Mouse (Mus musculus): ENCODE data around the gene Rhoa. TPM values are rescaled to one million over a fixed set of nuclear protein-coding genes. Genes with fewer than 3 reads are reported as not detected.
A peak's percentile ranks its signal among the peaks of the same experiment; 100 is the strongest.
"Not testable (repeated sequence)": the region's sequence is repeated elsewhere in the genome, so short reads cannot be mapped to it uniquely, and the experiment has no call there.

The Rhoa gene
- total RNA-seq, 2 experiments from 2014 or later: 149 to 238 TPM

DNA sequence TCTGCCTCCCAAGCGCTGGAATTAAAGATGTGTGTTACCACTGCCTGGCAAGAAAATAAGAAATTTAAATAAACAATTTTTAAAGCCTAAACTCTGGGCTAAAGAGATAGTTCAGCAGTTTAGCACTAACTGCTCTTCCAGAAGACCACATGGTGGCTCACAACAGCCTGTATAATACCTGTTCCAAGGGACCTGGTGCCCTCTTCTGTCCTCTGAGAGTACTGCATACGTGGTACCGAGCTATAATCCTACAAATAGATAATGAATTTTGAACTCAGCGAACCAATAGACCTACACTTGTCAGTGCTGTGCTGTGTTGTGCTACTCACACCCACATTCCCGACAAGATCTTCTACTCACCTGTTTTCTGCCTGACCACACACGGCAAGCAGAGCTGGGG lies 21.5 kb upstream of the Rhoa start:
- ATAC-seq (replicated peaks; ENCODE audit: low FRiP score, poor library complexity, severe bottlenecking): peak; percentile 98

- ATAC-seq (replicated peaks; ENCODE audit: low FRiP score, poor library complexity, severe bottlenecking): not testable (repeated sequence)
These were observed 18.2 kb upstream of the Rhoa start for GRCm38 (mm10) chr9:108287526-108288238.

DNA sequence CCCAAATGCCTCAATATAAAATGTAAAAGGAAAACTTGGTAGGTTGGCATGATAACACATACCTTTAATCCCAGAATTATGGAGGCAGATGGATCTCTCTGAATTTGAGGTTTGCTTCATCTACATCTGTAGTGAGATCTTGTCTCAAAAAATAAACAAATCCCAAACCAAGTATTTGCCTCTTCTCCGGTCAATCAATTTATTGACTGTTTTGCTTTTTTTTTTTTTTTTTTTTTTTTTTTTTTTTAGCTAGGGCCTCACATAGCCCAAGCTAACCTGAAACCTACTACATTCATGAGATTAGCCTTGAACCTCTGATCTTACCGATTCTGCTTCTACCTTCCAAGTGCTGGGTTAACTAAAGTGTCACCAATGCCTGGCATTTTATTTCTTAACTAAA lies 16.6 kb upstream of the Rhoa start:
- no peak for ATAC-seq (replicated peaks; ENCODE audit: low FRiP score, poor library complexity, severe bottlenecking)

- ATAC-seq (replicated peaks; ENCODE audit: low FRiP score, poor library complexity, severe bottlenecking): peak; percentile 99
These were observed 15.7 kb upstream of the Rhoa start, which contains the start of gene Nicn1 for GRCm38 (mm10) chr9:108290016-108290750. Gene Nicn1 (plus strand): TSS chr9:108290429.

DNA sequence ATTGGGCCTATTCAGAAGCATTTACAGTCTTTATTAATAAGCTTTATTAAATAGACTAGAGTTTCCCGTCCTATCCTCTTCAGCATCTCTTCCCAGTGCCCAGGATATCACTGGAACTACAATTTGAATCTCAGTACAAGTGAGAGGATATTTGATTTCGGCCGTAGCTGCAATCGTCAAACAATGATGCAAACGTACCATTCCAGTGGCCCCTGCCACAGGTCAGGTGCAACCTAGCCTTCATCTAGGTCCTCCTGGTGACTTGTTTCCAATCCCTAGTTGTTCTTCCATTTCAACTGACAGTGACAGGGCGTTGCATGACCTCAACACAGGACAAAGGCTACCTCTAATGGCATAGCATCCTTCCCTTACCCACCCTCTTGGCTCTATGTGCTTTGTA lies 15.2 kb upstream of the Rhoa start:
- ATAC-seq (replicated peaks; ENCODE audit: low FRiP score, poor library complexity, severe bottlenecking): no peak

- ATAC-seq (replicated peaks; ENCODE audit: low FRiP score, poor library complexity, severe bottlenecking): 0 out of 2 replicates have a peak, but pooled peaks have one; percentile 20
These were observed 9.2 kb upstream of the Rhoa start, which contains the start of gene Amt for GRCm38 (mm10) chr9:108296453-108297355. Gene Amt (plus strand): TSS chr9:108296853.

- ATAC-seq (replicated peaks; ENCODE audit: low FRiP score, poor library complexity, severe bottlenecking): no peak
These were observed 4.1 kb upstream of the Rhoa start for GRCm38 (mm10) chr9:108301853-108302252.

GRCm38 (mm10) chr9:108304716-108305115 lies 1.2 kb upstream of the Rhoa start:
- no peak for ATAC-seq (replicated peaks; ENCODE audit: low FRiP score, poor library complexity, severe bottlenecking)

GRCm38 (mm10) chr9:108305170-108305569 lies 759 bp upstream of the Rhoa start:
- peak; percentile 33 for ATAC-seq (replicated peaks; ENCODE audit: low FRiP score, poor library complexity, severe bottlenecking)

DNA sequence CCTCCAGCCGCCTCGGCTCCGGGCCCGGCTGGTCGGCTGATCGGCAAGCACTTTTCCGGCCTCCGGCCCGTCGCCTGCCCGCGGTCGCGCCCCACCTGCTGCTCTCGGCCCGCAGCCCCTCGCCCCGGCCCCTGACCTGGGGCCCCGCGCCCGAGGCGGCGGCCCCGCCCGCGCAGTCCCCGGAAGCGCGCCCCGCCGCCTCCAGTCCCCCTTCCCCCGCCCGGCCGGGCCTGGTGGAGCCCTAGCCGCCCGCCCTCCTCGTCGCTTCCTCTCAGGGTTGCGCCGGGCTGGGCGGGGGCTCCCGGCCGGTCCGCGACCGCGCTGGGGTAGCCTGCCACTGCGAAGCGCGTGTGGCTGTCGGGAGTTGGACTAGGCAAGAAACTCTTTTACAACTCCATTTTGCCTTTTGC lies 647 bp downstream of the Rhoa start:
- peak; percentile 46 for ATAC-seq (replicated peaks; ENCODE audit: low FRiP score, poor library complexity, severe bottlenecking)

- ATAC-seq (replicated peaks; ENCODE audit: low FRiP score, poor library complexity, severe bottlenecking): peak; percentile 44
These were observed 1.3 kb downstream of the Rhoa start for GRCm38 (mm10) chr9:108307021-108307807.

- ATAC-seq (replicated peaks; ENCODE audit: low FRiP score, poor library complexity, severe bottlenecking): no peak
These were observed 2.2 kb downstream of the Rhoa start for GRCm38 (mm10) chr9:108308141-108308540.

- ATAC-seq (replicated peaks; ENCODE audit: low FRiP score, poor library complexity, severe bottlenecking): peak; percentile 68
These were observed 11.6 kb downstream of the Rhoa start for GRCm38 (mm10) chr9:108317572-108317971.

DNA sequence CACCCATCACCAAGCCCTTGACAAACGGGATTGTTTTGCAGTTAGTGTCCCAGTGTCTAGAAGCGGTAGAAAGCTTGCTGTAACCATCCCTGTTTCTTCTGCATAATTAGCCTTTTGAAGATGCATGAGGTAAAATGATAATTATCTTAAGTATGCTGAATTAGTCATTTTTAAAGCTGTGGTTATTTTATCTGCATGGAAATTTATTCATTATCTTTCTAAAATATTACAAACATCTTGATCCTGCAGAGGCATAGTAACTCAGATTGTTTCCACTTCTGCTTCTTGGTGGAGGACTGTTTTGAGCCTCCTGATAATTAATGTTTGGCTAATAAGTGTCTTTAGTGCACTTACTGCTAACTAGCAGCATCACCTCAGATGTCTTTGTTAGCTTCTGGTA lies 12.5 kb downstream of the Rhoa start:
- no peak for ATAC-seq (replicated peaks; ENCODE audit: low FRiP score, poor library complexity, severe bottlenecking)

DNA sequence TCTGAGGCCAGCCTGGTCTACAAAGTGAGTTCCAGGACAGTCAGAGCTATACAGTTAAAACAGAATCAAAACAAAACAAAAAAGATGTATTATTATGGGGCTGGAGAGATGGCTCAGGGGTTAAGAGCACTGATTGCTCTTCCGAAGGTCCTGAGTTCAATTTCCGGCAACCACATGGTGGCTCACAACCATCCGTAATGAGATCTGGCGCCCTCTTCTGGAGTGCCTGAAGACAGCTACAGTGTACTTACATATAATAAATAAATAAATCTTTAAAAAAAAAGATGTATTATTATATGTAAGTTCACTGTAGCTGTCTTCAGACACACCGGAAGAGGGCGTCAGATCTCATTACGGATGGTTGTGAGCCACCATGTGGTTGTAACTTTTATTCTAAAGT lies 16.1 kb downstream of the Rhoa start:
- not testable (repeated sequence) for ATAC-seq (replicated peaks; ENCODE audit: low FRiP score, poor library complexity, severe bottlenecking)

GRCm38 (mm10) chr9:108324784-108325183 lies 18.9 kb downstream of the Rhoa start:
- ATAC-seq (replicated peaks; ENCODE audit: low FRiP score, poor library complexity, severe bottlenecking): no peak

DNA sequence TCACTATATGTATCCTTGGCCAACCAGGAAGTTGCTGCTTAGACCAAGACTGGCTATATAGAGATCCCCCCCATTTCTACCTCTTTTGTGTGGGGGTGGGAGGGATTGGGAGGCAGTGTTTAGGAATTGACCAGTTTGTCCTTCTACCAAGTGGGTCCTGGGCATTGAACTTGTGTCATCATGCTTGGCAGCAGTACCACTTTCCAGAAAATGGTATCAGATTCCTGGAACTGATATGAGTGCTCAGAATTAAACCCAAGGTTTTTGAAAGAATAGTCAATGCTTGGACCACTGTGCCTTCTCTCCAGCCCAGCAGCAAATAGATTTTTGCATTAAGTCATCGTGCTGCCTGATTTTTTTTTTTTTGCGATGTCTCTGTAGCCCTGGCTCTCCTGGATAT lies 19.9 kb downstream of the Rhoa start:
- no peak for ATAC-seq (replicated peaks; ENCODE audit: low FRiP score, poor library complexity, severe bottlenecking)

DNA sequence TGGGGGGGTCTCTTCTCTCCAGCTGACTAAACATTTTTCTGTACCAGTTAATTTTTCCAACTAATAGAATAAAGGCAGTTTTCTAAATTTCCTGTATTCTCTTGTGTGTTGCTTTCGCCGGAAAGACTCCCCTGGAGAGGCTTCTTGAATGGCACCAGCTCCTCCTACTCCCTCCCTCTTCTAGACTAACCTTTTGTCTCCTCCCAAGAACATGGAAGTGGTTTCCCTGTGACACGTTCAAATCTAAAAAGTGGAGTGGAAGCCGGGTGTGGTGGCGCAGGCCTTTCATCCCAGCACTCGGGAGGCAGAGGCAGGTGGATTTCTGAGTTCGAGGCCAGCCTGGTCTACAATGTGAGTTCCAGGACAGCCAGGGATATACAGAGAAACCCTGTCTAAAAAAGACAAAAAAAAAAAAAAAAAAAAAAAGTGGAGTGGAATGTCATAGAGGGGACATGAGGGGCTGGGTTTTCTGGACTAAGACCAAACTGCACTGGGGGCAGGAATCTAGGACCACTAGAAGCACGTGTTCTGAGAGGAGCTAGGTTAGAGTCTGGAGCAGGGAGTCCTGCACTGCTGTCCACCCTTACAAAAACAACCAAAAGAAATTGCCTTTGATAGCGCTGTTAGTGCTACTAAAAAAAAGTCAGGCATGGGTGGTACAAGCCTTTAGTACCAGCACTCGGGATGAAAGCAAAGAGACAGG lies 32.1 kb downstream of the Rhoa start:
- no peak for ATAC-seq (replicated peaks; ENCODE audit: low FRiP score, poor library complexity, severe bottlenecking)

DNA sequence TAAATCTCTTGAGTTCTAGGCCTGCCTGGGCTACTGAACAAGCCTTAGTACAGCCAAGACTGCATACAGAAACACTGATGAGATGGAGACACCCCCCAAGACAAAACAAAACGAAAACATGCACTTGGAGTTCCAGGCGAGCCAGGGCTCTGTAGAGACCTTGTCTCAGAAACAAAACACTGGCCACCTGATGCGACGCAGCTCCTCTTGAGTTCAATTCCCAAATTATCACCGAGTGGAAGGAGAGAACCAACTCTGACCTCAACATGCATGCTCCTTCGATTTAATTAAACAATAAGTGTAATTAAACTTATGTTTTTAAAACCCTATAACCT lies 32.6 kb downstream of the Rhoa start:
- no peak for ATAC-seq (replicated peaks; ENCODE audit: low FRiP score, poor library complexity, severe bottlenecking)
